Mouse (Mus musculus) MEL (cell line): Measurements from ENCODE around the gene Tdrd12. TPM values are rescaled to one million over a fixed set of nuclear protein-coding genes. Genes with fewer than 3 reads are reported as not detected.

ENCODE experiments used
- DNase-seq: peaks from one replicate; pipeline ENCODE4 v3.0.0; 2011; ENCODE audit warnings: low read depth, low spot score
- H3K27ac ChIP-seq: 2 replicates; pipeline ENCODE4 v1.5.1; 2012; ENCODE audit warnings: low read depth, mild to moderate bottlenecking, control low read depth, low read length, moderate library complexity; ENCODE audit not compliant: control insufficient read depth
- H3K27me3 ChIP-seq, 2 experiments: fragments of 150-350 bp in 1 of 2; sonication (generic) in 1 of 2; 2 replicates each; pipeline ENCODE4 v1.6.1; 2012; ENCODE audit warnings: low read length in 2 of 2, mild to moderate bottlenecking in 2 of 2, improper control_type of control experiment in 1 of 2, moderate library complexity in 1 of 2; ENCODE audit not compliant: insufficient read depth in 2 of 2, control insufficient read depth in 1 of 2
- H3K36me3 ChIP-seq, 2 experiments: 2 replicates each; pipeline ENCODE4 v1.6.1; 2012 to 2014; ENCODE audit warnings: low read length in 2 of 2, improper control_type of control experiment in 1 of 2, inconsistent platforms in 1 of 2, mild to moderate bottlenecking in 1 of 2; ENCODE audit not compliant: insufficient read depth in 2 of 2, control insufficient read depth in 1 of 2
- H3K4me1 ChIP-seq, 2 experiments: fragments of 150-350 bp in 1 of 2; sonication (generic) in 1 of 2; 2 replicates each; pipeline ENCODE4 v1.6.1; 2012; ENCODE audit warnings: low read length in 2 of 2, improper control_type of control experiment in 1 of 2, mild to moderate bottlenecking in 1 of 2; ENCODE audit not compliant: insufficient read depth in 2 of 2, control insufficient read depth in 1 of 2
- H3K4me3 ChIP-seq, 2 experiments: fragments of 150-350 bp in 1 of 2; sonication (generic) in 1 of 2; 2 replicates each; pipeline ENCODE4 v1.5.1; 2012; ENCODE audit warnings: low read depth in 2 of 2, low read length in 2 of 2, mild to moderate bottlenecking in 2 of 2, moderate library complexity in 2 of 2, control low read depth in 1 of 2, improper control_type of control experiment in 1 of 2; ENCODE audit not compliant: control insufficient read depth in 1 of 2, insufficient read depth in 1 of 2
- H3K79me2 ChIP-seq: 2 replicates; pipeline ENCODE4 v1.6.1; 2012; ENCODE audit warnings: mild to moderate bottlenecking, low read length, moderate library complexity; ENCODE audit not compliant: control insufficient read depth, poor library complexity, insufficient read depth
- H3K9ac ChIP-seq: 2 replicates; pipeline ENCODE4 v1.6.1; 2012; ENCODE audit warnings: low read depth, mild to moderate bottlenecking, control low read depth, low read length, moderate library complexity; ENCODE audit not compliant: control insufficient read depth, poor library complexity, severe bottlenecking
- H3K9me3 ChIP-seq: fragments of 150-350 bp; sonication (generic); replicated peaks from 2 replicates; pipeline ENCODE4 v1.6.1; 2012; ENCODE audit warnings: mild to moderate bottlenecking, low read length, improper control_type of control experiment, moderate library complexity; ENCODE audit not compliant: insufficient read depth
- BHLHE40 ChIP-seq: IDR thresholded peaks from 2 replicates; pipeline ENCODE4 v1.6.1; 2012; ENCODE audit warnings: low read depth, mild to moderate bottlenecking, inconsistent platforms, low read length, improper control_type of control experiment, borderline replicate concordance
- CHD2 ChIP-seq: IDR thresholded peaks from 2 replicates; pipeline ENCODE4 v1.6.1; 2011; ENCODE audit warnings: low read length, improper control_type of control experiment
- CTCF ChIP-seq, 3 experiments: IDR thresholded peaks in 2 of 3; conservative IDR thresholded peaks in 1 of 3; 2 replicates each; pipeline ENCODE4 v1.5.1; 2011 to 2012; ENCODE audit warnings: low read length in 3 of 3, low read depth in 2 of 3, mild to moderate bottlenecking in 2 of 3, improper control_type of control experiment in 1 of 3, inconsistent platforms in 1 of 3, mixed read lengths in 1 of 3, moderate library complexity in 1 of 3; ENCODE audit not compliant: control insufficient read depth in 1 of 3, insufficient read depth in 1 of 3, poor library complexity in 1 of 3, severe bottlenecking in 1 of 3
- ELF1 ChIP-seq: IDR thresholded peaks from 2 replicates; pipeline ENCODE4 v1.6.1; 2014; ENCODE audit warnings: low read depth, mild to moderate bottlenecking, inconsistent platforms, low read length, improper control_type of control experiment, moderate library complexity
- EP300 ChIP-seq, 2 experiments: IDR thresholded peaks; 2 replicates each; pipeline ENCODE4 v1.6.1; 2011; ENCODE audit warnings: improper control_type of control experiment in 2 of 2, low read length in 2 of 2, low read depth in 1 of 2, mild to moderate bottlenecking in 1 of 2
- HCFC1 ChIP-seq: IDR thresholded peaks from 2 replicates; pipeline ENCODE4 v1.6.1; 2012; ENCODE audit warnings: low read depth, mild to moderate bottlenecking, inconsistent platforms, low read length, improper control_type of control experiment, moderate library complexity
- JUND ChIP-seq: IDR thresholded peaks from 2 replicates; pipeline ENCODE4 v1.6.1; 2011; ENCODE audit warnings: low read depth, mild to moderate bottlenecking, improper control_type of control experiment, low read length
- MYC ChIP-seq: IDR thresholded peaks from 2 replicates; pipeline ENCODE4 v1.6.1; 2011; ENCODE audit warnings: low read depth, mild to moderate bottlenecking, low read length, improper control_type of control experiment, moderate library complexity
- NELFE ChIP-seq: IDR thresholded peaks from 2 replicates; pipeline ENCODE4 v1.6.1; 2011; ENCODE audit warnings: low read depth, low read length, improper control_type of control experiment
- NRF1 ChIP-seq: IDR thresholded peaks from 2 replicates; pipeline ENCODE4 v1.6.1; 2014; ENCODE audit warnings: low read depth, mild to moderate bottlenecking, inconsistent platforms, low read length, improper control_type of control experiment, moderate library complexity; ENCODE audit not compliant: poor library complexity, insufficient read depth, severe bottlenecking
- POLR2A ChIP-seq, 2 experiments: IDR thresholded peaks; 2 replicates each; pipeline ENCODE4 v1.6.1; 2011 to 2012; ENCODE audit warnings: low read length in 2 of 2, mild to moderate bottlenecking in 2 of 2, control low read depth in 1 of 2, improper control_type of control experiment in 1 of 2, low read depth in 1 of 2, moderate library complexity in 1 of 2; ENCODE audit not compliant: control insufficient read depth in 1 of 2, insufficient read depth in 1 of 2, poor library complexity in 1 of 2
- RCOR1 ChIP-seq: IDR thresholded peaks from 2 replicates; pipeline ENCODE4 v1.6.1; 2012; ENCODE audit warnings: low read depth, mild to moderate bottlenecking, inconsistent platforms, low read length, improper control_type of control experiment
- SIN3A ChIP-seq: IDR thresholded peaks from 2 replicates; pipeline ENCODE4 v1.6.1; 2012; ENCODE audit warnings: low read length, improper control_type of control experiment, inconsistent platforms
- TBP ChIP-seq: IDR thresholded peaks from 2 replicates; pipeline ENCODE4 v1.8.0; 2011; ENCODE audit warnings: low read depth, low read length, improper control_type of control experiment
- TCF12 ChIP-seq: IDR thresholded peaks from 2 replicates; pipeline ENCODE4 v1.6.1; 2014; ENCODE audit warnings: low read depth, mild to moderate bottlenecking, inconsistent platforms, low read length, improper control_type of control experiment, moderate library complexity
- UBTF ChIP-seq: IDR thresholded peaks from 2 replicates; pipeline ENCODE4 v1.6.1; 2012; ENCODE audit warnings: low read depth, mild to moderate bottlenecking, inconsistent platforms, low read length, improper control_type of control experiment, moderate library complexity, borderline replicate concordance; ENCODE audit not compliant: insufficient read depth
- ZC3H11A ChIP-seq: IDR thresholded peaks from 2 replicates; pipeline ENCODE4 v1.6.1; 2012; ENCODE audit warnings: low read depth, mild to moderate bottlenecking, inconsistent platforms, low read length, improper control_type of control experiment
- ZMIZ1 ChIP-seq: IDR thresholded peaks from 2 replicates; pipeline ENCODE4 v1.6.1; 2012; ENCODE audit warnings: low read depth, mild to moderate bottlenecking, inconsistent platforms, low read length, improper control_type of control experiment, moderate library complexity
- polyA plus RNA-seq, 2 experiments: library from polyadenylated mRNA; stranded (reverse) in 1 of 2; unstranded in 1 of 2; fragments of >175 nt in 1 of 2; fragments of >200 nt in 1 of 2; gene quantifications; 2 replicates each; pipeline versions ENCODE4 v1.2.1 to v1.2.4; 2012; ENCODE audit warnings: low replicate concordance in 2 of 2, low read depth in 1 of 2; ENCODE audit not compliant: insufficient read length in 2 of 2, insufficient read depth in 1 of 2, missing spikeins in 1 of 2
- total RNA-seq: library from RNA; depleted of rRNA; stranded (reverse); fragments of 300-350 nt; gene quantifications from 2 replicates; pipeline ENCODE4 v1.2.3, GENCODE M21; 2012; rRNA removed

The Tdrd12 gene
- total and polyA plus RNA-seq, 3 experiments: 0.25 to 0.50 TPM; not detected in 1

GRCm38 (mm10) chr7:35423071-35423470 lies 114.5 kb downstream of the Tdrd12 start:
- Histone ChIP-seq H3K79me2 (no peaks in the 10 kb centered on the region), H3K27ac (no peak overlapping the region), H3K36me3 (no peaks in the 10 kb centered on the region; a peak in 1 of 4 replicates), H3K4me1 (no peaks in the 10 kb centered on the region), H3K9me3 (no peaks in the 10 kb centered on the region), H3K27me3 (no peaks in the 10 kb centered on the region), H3K4me3 (no peak overlapping the region), H3K9ac (no peak overlapping the region)
- no peak for DNase-seq
- no peak for TF ChIP-seq NRF1
- TF ChIP-seq NELFE: no peak
- no peak for TF ChIP-seq TCF12
- TF ChIP-seq MYC: no peak
- TF ChIP-seq CHD2: no peak
- TF ChIP-seq BHLHE40: no peak
- no peak for TF ChIP-seq SIN3A
- TF ChIP-seq ELF1: no peak
- TF ChIP-seq POLR2A (IDR thresholded peaks at IDR 0.05; ENCODE audit: control insufficient read depth in 1 of 2, insufficient read depth in 1 of 2, low read depth in 1 of 2, low read length in 2 of 2, poor library complexity in 1 of 2): no peak
- TF ChIP-seq UBTF: no peak
- no peak for TF ChIP-seq TBP
- TF ChIP-seq ZMIZ1: no peak
- TF ChIP-seq RCOR1: no peak
- no peak for TF ChIP-seq ZC3H11A
- TF ChIP-seq HCFC1: no peak
- no peak for TF ChIP-seq JUND
- no peak for TF ChIP-seq EP300 (IDR thresholded peaks at IDR 0.05; ENCODE audit: low read depth in 1 of 2, low read length in 2 of 2)
- TF ChIP-seq CTCF (IDR thresholded peaks at IDR 0.05 in 2 of 3, conservative IDR thresholded peaks at IDR 0.05 in 1 of 3; ENCODE audit: control insufficient read depth in 1 of 3, insufficient read depth in 1 of 3, low read depth in 2 of 3, low read length in 3 of 3, poor library complexity in 1 of 3, severe bottlenecking in 1 of 3): no peak

Other genes with a start within 250 kb of the Tdrd12 start
- gene Gpatch1, start 219.3 kb downstream of the Tdrd12 start, total RNA-seq: 7.9 and 8.5 TPM in 2 replicates
- gene Gpatch1, start 219.3 kb downstream of the Tdrd12 start, polyA plus RNA-seq: 10 to 100 TPM in 1 of 2 experiments, not detected in 1; 13.4 TPM
- 0.46 and 0.58 TPM in 2 replicates for gene Rhpn2, start 203.6 kb downstream of the Tdrd12 start, total RNA-seq
- 1 to 10 TPM in 1 of 2 experiments, not detected in 1; 1.2 TPM for gene Rhpn2, start 203.6 kb downstream of the Tdrd12 start, polyA plus RNA-seq
- gene Faap24, start 140.9 kb downstream of the Tdrd12 start, total RNA-seq: 11.9 and 15.3 TPM in 2 replicates
- 10 to 100 TPM in 1 of 2 experiments, not detected in 1; 26.7 TPM for gene Faap24, start 140.9 kb downstream of the Tdrd12 start, polyA plus RNA-seq
- gene Cep89, start 140.7 kb downstream of the Tdrd12 start, total RNA-seq: 13.1 and 15.8 TPM in 2 replicates
- 10 to 100 TPM in 1 of 2 experiments, not detected in 1; 44.5 TPM for gene Cep89, start 140.7 kb downstream of the Tdrd12 start, polyA plus RNA-seq
- not detected in 2 replicates for gene Slc7a9, start 88.9 kb downstream of the Tdrd12 start, total RNA-seq
- not detected for gene Slc7a9, start 88.9 kb downstream of the Tdrd12 start, polyA plus RNA-seq
- 83.2 and 89.1 TPM in 2 replicates for gene Nudt19, start 18.6 kb upstream of the Tdrd12 start, total RNA-seq
- 100 to 1,000 TPM in 1 of 2 experiments, 10 to 100 TPM in 1; 67.6 to 631 TPM for gene Nudt19, start 18.6 kb upstream of the Tdrd12 start, polyA plus RNA-seq
- 0.10 and 0.12 TPM in 2 replicates for gene Rgs9bp, start 47.8 kb upstream of the Tdrd12 start, total RNA-seq
- under 1 TPM in 1 of 2 experiments, not detected in 1; 0.43 TPM for gene Rgs9bp, start 47.8 kb upstream of the Tdrd12 start, polyA plus RNA-seq
- 74.2 and 74.9 TPM in 2 replicates for gene Ankrd27, start 48.5 kb upstream of the Tdrd12 start, total RNA-seq
- 100 to 1,000 TPM in 1 of 2 experiments, 10 to 100 TPM in 1; 49.0 to 103 TPM for gene Ankrd27, start 48.5 kb upstream of the Tdrd12 start, polyA plus RNA-seq
- gene Pdcd5, start 109.8 kb upstream of the Tdrd12 start, total RNA-seq: 221 and 232 TPM in 2 replicates
- 1,000 to 10,000 TPM in 1 of 2 experiments, 100 to 1,000 TPM in 1; 118 to 1,267 TPM for gene Pdcd5, start 109.8 kb upstream of the Tdrd12 start, polyA plus RNA-seq
- 5.6 and 7.4 TPM in 2 replicates for gene Dpy19l3, start 216.7 kb upstream of the Tdrd12 start, total RNA-seq
- 1 to 10 TPM in 1 of 2 experiments, not detected in 1; 9.9 TPM for gene Dpy19l3, start 216.7 kb upstream of the Tdrd12 start, polyA plus RNA-seq